Mouse (Mus musculus): ENCODE results near the gene Pdrg1.

The Pdrg1 gene

DNA sequence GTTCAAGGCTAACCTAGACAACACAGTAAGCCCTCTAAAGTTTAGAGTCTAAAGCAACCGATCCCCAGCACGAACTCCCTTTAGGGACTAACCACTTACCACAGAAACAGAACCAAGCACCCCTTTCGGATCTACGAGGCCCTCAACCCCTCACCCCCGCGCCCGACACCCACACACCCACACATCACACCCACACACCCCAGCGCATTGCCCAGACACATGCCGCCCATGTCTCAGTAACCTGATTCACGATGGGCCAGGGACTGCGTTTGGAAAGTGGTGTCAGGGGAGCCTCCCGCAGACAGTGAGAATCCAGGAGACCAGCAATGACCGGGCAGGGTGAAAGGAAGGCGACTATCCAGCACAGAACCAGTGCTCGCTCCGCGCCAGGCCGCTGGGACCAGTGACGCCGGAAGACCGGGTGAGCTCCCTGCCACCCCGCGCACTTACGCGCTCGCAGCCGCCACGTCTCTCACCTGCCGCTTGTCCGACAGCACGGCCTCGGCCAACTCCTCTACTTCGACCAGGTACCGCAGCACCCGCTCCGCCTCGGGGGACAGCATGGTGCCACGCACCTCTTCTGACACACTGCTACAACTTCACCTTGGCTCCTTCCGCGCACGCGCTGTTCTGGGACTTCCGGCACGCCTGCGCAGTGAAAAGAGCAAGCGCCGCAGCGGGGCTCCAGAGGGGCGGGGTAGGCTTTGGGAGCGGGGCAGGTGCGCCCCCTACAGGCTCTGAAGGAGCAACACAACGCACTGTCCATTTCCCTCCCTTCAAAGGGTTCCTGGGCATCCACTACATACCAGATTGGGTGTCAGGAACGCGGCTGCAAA is at the start of gene Pdrg1:
Gene Pdrg1 (minus strand): TSS at position 670 of the 836 bp plus-strand sequence.
- in situ Hi-C loops (cut with MboI; ENCODE audit: low sequenced_read_pairs), result no loop called here

DNA sequence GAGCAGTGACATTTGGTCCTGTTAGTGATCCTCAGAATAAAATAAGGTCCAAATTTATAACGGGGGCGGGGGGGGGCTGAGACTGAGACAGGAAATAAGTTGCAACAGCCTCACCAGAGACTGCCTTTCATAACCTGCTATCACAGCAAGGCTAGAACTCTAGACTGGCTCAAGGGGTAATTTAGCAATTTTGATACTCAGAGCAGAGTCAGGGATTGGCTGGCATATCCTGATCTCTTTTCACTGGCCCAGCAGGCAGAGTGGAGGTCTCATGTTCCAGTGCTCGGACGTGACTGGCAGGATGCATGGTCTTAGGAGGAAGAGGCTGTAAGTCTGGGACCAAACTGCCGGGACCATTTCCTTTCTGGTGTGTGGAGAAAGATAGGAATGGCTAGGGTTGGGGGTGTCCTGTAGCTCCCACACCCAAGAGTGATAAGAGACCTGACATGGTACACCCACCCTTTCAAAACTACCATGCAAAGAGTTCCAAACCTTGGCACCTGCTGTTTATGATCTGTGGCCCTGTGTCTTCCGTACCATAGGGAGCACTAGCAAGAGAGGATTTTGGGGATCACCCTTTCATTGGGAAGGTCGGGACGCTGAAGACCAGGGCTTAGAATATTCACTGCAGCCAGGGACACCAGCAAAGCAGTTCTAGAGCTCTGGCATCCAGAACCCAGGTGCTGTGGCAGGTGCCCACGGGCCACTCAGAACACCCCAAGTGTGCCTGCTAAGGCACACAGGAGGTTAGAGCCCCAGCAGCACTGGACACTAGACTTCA is 49.2 kb upstream of the Pdrg1 start:
- in situ Hi-C loops (cut with MboI; ENCODE audit: low sequenced_read_pairs), result no loop called here

DNA sequence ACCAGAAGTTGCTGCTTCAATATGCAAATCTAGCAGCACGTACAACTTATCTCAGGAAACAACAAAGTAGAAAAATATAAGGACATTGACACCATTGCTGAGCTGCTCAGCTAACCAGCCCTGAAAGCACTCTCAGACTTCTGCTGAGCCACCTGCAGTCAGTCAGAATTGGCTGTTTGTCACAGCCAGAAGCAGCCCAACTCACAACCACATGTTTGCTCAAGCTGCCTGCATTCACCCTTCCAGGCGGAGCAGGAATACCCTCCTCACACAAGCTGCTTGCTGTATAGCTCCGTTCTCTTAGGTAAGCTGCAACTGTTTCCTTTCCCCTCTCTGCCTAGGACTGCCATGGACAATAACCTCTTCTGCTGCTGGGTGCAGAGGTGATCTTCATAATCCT is 48.2 kb upstream of the Pdrg1 start:
- in situ Hi-C loops (cut with MboI; ENCODE audit: low sequenced_read_pairs), result no loop called here

DNA sequence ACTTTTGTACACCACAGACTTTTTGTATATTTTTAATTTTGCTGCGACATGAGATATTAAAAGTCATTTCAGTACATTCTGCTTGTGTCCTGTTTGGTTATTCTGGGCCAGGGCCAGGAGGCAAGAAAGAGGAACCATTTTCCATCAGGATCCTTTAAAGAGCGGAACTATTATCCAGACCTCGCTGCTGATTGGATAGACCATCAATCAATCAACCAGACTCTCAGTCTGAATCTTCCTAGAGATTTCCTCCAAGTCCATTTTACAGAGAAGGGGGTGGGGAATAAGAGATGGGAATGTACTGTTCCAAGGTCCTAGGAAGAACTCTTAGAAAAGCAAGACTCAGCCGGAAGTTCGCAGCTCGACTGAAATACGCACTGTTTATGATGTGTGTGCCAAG is 45.0 kb upstream of the Pdrg1 start:
- in situ Hi-C loops (cut with MboI; ENCODE audit: low sequenced_read_pairs), result no loop called here

DNA sequence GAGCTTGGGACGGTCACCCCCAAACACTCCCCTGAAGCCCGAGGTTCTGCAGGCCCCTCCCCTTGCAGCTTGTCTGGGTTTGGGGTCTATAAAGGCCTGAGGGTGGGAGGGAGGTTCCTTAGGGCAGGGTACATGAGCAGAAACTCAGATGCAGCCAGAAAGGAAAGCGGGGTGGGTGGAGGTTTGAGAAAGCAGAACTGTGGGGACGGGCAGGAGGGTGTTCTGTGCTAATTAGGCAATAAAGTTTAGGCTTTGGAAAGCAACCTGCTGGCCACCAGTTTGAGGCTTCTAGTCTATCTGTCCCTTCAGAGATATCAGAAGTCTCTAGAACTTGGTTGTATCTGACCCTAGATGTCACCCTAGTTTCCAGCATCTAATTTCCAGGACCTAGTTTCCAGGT is 43.1 kb upstream of the Pdrg1 start:
- in situ Hi-C loops (cut with MboI; ENCODE audit: low sequenced_read_pairs), result no loop called here

DNA sequence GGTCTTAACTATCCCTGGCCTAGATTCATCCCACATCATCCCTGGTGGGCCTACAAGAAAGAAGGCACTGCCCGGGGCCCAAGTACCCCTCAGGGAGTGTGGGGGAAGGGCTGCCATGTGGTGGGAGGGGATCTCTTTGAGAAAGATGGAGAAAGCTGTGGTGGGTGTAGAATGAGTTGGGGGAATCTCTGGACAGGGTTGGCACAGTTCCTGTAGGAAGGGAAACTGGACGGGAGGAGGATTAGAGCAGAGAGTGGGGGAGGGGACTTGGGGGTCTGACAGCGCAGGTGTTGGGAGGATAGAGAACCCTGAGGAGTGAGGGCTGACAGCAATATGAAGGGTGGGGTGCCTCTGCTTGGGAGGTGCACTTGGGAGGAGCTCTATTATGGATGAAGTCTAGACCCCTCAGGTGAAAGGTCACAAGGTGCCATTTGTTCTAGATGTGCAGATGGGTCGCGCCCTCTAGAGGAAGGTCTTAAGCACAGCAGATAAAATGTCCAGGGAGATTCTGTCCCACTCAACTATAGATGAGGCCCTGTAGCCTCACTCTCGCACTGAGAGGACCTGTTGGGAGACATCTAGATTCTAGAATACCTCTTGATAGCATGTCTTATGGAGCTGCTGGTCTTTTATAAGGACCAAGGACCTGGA is 40.2 kb upstream of the Pdrg1 start:
- in situ Hi-C loops (cut with MboI; ENCODE audit: low sequenced_read_pairs), result no loop called here

DNA sequence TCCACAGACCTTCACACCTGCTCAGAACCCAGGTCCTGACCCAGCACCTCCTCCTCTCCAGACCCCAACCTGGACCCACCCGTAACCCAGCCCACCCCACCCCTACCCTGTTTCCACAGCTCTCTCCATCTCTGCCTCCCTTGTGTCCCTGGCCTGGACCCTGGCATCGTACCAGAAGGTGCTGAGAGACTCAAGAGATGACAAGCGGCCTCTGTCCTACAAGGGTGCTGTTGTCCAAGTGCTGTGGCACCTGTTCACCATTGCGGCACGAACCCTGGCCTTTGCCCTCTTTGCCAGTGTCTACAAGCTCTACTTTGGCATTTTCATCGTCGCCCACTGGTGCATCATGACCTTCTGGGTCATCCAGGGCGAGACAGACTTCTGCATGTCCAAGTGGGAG is 38.7 kb upstream of the Pdrg1 start:
- in situ Hi-C loops (cut with MboI; ENCODE audit: low sequenced_read_pairs), result no loop called here

DNA sequence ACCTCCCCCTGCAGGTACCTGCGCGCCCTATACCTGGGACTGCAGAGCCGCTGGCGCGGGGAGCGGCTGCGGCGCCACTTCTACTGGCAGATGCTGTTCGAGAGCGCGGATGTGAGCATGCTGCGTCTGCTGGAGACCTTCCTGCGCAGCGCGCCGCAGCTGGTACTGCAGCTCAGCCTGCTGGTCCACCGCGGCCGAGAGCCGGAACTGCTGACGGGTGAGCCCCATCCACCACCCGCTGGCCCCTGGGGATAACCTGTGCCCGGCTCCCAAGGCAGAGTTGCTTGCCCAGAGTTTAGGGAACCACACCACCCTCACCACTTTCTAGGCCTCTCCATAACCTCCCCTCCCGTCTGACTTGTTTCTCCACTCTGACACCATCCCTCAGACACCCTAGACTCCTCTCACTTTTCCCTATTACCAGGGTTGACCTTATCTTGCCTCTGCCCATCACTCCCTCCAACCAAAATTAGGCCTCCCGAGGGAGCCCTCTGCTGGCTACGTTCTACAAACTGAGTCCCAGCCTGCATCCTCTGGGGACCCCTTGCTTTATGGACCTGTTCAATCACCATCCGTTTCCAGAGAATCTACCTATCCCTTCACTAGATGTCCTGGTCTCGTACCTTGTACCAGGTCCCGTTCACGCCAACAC is 37.6 kb upstream of the Pdrg1 start:
- in situ Hi-C loops (cut with MboI; ENCODE audit: low sequenced_read_pairs), result no loop called here

DNA sequence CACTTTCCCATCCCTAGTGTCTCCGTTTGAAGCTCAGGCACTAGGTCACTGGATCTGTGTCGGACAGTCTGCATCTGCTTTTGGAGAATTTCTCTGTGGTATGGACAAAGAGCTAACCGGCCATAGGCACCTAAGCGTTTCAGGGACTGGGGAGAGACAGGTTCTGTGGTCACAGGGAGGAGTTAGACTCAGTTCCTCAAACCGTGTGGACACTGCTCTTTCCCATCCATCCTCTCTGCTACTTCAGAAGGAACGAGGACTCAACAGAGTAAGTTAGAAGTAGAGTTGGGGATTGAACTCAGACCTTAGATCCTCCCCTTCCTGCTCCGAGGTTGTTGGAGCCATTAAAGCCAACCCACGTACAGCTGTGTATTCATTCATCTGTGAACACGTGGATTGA is 36.3 kb upstream of the Pdrg1 start:
- in situ Hi-C loops (cut with MboI; ENCODE audit: low sequenced_read_pairs), result no loop called here

DNA sequence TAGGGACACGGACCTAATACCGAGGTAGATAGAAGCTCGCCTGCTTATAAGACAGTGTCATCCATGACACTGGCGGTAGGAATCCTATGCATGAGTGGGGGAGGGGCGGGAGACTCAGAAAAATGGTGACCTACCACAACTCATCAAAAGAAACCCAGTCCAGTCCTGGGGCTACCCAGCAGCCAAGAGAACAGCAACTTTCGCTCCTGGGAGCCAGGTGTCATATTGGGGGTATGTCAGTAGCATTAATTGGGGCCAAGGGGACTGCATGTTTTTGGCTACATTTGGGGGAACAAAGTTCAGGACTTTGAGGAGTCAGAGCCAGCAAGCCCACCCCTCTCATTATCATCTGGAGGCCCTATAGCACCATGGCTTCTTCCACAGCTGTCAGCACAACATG is 35.9 kb upstream of the Pdrg1 start:
- in situ Hi-C loops (cut with MboI; ENCODE audit: low sequenced_read_pairs), result no loop called here

DNA sequence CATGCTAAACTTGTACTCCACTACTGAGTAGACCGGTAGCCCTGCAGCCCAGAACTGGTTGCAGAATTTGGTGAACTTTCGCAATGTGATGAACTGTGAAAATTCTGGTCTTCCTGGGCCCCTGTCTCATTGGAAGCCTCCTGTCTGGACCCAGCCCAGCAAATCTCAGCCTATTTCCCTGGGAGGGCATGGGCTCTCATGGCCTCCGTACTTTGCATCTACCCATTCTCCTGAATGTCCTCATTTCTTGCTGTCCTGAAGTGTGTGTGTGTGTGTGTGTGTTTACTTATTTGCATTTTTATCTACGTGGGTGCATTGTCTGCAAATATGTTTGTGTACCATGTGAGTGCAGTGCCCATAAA is 34.8 kb upstream of the Pdrg1 start:
- in situ Hi-C loops (cut with MboI; ENCODE audit: low sequenced_read_pairs), result no loop called here

DNA sequence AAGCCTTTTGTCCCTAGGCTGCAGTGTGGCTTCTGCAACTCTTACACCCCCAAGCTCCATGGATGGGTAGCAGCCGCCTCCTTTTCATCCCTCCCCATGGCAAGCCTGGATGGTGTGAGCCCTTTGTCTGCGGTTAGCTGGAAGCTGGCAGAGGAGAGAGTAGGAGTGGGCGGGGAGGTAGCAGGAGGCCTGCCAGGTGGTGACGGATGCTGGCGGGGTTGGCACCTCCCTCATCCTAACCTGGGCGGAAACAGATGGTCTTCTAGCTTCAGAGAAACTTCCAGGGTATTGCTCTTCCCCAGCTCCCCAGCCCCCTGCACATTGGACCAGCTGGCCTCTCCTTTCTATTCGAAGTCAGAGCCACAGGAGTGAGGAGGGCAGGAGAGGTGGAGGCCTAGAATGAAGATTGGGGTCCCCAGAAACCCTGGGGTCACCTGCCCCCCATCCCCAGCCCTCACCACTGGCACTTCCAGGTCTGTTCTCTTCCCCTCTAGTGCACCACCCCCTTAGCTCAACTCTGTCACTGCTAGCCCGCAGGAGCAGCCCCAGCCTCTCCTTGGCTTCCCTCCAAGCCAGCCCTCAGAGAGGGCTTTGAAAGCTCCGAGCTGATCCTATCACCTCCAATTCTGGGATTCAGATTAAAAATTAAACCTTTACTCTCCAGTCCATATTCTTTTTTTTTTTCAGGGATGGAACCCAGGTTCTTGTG is 34.2 kb upstream of the Pdrg1 start:
- in situ Hi-C loops (cut with MboI; ENCODE audit: low sequenced_read_pairs), result no loop called here

DNA sequence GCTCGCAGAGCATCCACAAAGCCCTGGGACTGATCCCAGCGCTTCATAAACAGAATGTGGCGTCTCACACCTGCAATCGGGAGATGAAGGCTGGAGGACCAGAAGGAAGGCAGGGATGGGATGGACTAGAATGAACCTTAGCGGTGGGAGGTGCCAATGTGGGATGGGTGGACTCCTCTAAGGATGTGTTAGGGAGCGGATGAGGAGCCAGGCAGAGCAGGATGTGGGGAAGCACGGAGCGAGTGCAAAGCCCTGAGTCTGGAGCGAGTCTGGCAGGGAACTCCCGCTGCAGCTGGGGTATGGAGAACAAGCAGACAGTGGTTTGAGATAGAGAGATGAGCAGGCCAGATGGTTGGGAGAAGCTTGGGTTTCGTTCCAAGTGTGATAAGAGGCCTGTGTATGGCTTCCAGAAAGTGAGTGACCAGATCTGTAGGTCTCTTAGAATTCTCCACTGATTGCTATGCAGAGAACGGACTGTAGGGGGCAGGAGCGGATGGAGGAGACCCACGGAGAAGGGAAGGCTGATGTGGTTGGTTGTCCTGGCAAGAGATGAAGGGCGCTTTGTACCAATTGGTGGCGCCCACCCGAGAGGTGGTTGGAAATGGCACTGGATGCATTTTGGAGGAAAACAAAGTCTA is 32.7 kb upstream of the Pdrg1 start:
- in situ Hi-C loops (cut with MboI; ENCODE audit: low sequenced_read_pairs), result no loop called here

DNA sequence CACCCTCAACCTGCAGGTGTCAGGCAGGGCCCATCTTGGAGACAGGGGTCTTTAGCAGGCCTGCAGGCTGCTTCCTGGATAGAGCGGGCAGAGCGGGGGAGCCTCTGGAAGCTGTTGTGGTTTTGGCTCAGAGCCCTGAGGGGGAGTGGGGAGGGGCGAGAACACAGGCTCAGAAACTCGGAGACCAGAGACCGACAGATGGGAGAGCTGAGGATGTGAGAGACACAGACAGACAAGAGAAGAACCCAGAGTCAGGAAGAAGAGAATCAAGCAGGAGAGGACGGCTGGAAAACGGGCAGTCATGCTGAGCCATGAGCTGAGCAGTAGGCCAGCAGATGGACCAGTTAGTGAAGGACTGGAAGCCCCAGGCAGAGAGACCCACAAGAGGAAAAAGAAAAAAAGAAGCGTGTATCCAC is 30.7 kb upstream of the Pdrg1 start:
- in situ Hi-C loops (cut with MboI; ENCODE audit: low sequenced_read_pairs), result no loop called here

DNA sequence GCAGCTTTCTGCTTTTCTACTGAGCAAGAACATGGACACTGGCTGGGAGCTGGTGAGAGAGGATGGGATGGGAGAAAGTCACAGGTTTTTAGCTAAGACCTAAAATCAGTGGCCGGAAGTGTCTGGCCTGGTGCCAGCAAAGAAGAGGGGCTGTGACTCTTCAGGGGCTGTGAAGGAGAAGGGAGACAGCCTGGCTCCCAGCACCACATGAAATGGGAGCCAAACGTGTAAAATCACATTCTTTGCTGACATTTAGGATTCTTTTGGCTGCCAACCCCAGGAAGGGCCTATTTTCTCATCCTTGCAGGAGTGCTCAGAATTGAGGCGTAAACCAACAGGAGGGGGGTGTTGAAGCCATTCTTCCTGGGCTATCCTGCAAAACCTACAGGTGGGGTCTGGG is 28.7 kb upstream of the Pdrg1 start:
- in situ Hi-C loops (cut with MboI; ENCODE audit: low sequenced_read_pairs), result no loop called here

DNA sequence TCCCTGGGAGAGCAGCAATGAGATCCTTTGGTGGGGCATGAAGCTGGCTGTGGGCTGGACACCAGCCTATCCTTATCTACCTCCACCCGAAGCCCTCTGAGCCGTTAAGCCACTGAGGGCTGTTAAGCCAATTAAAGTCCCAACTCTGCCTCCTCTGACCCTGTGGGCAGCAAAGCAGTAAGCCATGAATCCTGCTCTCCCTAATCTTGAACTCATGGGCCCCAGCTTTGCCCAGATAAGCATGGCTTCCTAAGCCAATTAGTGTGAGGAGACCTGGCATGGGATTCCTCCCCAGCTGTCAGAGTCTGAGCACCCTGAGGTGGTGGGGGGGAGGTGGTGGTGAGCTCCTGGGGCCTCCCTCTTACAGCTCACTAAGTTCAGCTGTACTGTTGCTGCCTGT is 21.5 kb upstream of the Pdrg1 start:
- in situ Hi-C loops (cut with MboI; ENCODE audit: low sequenced_read_pairs), result no loop called here

DNA sequence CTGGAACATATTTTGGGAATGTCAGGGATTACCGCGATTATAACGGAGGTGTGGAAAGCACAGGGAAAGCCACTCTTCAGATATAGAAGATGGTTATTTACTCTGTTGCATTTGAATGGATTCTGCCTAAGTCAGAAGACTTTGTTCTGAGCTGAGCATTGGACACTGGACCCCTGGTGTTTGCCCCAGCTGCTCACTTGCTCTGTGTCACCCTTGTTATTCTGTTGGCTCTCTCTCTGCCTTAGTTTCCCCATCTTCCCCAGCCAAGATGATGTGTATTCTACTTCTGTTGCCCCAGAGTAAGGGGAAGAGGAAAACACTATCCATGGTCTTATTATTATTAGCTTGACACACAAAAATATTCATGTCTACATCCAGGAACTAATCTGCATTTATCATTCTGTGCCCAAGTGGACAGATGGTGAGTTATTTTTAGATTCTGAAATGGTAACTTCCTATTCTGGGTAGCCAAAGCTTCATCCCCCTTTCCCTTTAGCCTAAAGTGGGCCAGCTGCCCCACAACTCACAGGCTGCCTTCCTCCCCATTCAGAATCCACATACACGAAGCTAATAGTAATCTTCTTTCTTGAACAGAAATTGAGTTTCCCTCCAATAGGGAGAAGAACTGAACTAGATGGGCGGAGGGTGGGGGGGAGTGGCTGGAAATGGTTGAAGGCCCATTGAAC is 18.5 kb upstream of the Pdrg1 start:
- in situ Hi-C loops (cut with MboI; ENCODE audit: low sequenced_read_pairs), result no loop called here

DNA sequence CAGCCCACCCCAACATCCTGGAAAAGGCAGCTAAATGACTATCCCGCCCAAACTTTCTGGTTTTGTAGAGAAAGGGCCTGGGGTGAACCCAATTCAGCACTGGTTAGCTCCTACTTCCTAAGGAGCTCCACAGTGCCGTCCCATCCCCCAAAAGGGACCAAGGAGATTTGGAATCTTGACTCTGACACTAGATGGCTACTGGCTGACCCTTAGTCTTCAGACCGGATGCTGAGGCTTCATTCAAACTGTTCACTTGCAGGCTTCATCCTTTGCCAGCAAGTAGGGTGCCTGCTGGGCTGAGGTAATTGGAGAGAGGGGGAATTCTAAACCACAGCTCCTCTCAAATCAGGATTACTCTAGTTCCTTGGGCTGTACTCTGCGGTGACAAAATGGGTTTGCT is 17.7 kb upstream of the Pdrg1 start:
- in situ Hi-C loops (cut with MboI; ENCODE audit: low sequenced_read_pairs), result no loop called here

DNA sequence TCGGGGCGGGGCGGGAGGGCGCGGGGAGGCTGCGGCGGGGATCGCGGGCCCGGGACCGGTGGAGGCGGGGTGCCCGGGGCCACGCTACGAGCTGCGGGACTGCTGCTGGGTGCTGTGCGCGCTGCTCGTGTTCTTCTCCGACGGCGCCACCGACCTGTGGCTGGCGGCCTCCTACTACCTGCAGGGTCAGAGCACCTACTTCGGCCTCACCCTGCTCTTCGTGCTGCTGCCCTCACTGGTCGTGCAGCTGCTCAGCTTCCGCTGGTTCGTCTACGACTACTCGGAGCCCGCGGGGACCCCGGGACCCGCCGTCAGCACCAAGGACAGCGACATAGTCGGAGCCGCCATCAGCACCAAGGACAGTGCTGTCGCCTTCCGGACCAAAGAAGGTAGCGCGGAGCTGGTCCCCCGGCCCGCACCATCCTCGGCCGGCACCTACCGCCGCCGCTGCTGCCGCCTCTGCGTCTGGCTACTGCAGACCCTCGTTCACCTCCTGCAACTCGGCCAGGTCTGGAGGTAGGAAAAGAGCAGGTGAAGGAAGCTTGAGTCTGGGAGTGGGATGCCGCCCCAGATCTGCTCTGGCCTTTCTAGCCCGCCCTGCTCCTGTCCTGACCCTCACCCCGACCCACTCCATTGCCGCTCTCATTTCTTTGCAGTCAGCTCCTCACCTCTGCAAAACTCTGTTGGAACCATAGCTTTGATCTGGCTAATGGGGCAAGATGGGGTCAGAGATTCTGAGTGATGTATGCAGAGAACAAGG is 17.0 kb upstream of the Pdrg1 start:
- in situ Hi-C loops (cut with MboI; ENCODE audit: low sequenced_read_pairs), result no loop called here

Measured in CH12F3 (cell line).